In genomic region chr6:94158119-94158848, GRCm38 (mm10) we compare ENCODE assay signal across 18 mouse cellular contexts.
DNase-seq lines count a peak whose midpoint lies in the region; ATAC-seq and TF ChIP-seq lines count a peak whose summit lies in the region.
"Had no signal": no experiment of that assay in that cellular context is flagged by ENCODE, and none has a peak within 500 bp of the region (broad histone marks: within the 10 kb centered on the region; RNA-seq: fewer than 3 reads in every experiment).

No protein-coding gene starts in this region.

- H3K27ac ChIP-seq in forebrain, embryonic 15.5 days (replicated peaks): no peak overlapping the region
- H3K27ac ChIP-seq: hindbrain, embryonic 13.5 days had no signal

- no peak overlapping the region for H3K4me3 ChIP-seq in lung, adult 2 months (replicated peaks; ENCODE audit: extremely low read depth, low read depth, low read length)
- H3K4me3 ChIP-seq in forebrain, embryonic 15.5 days: no peak overlapping the region
- H3K4me3 ChIP-seq: hindbrain, embryonic 13.5 days had no signal

- H3K9me3 ChIP-seq in forebrain, embryonic 15.5 days: no peaks in the 10 kb centered on the region
- H3K9me3 ChIP-seq: hindbrain, embryonic 13.5 days had no signal

- no peak for ATAC-seq in forebrain, embryonic 15.5 days (replicated peaks)

- no peaks in the 10 kb centered on the region for H3K27me3 ChIP-seq in forebrain, embryonic 15.5 days
- H3K27me3 ChIP-seq: CH12.LX; hindbrain, embryonic 13.5 days had no signal

- no peak overlapping the region for H3K9ac ChIP-seq in forebrain, embryonic 15.5 days (replicated peaks)
- H3K9ac ChIP-seq: hindbrain, embryonic 13.5 days had no signal

- H3K4me2 ChIP-seq in forebrain, embryonic 15.5 days (replicated peaks): no peak overlapping the region
- H3K4me2 ChIP-seq: hindbrain, embryonic 13.5 days; midbrain, embryonic 11.5 days had no signal

- H3K4me1 ChIP-seq in lung, adult 2 months (ENCODE audit: control insufficient read depth, insufficient read depth, low read length): peaks cover 9% of the 10 kb centered on the region; the same call in 1 of the 2 replicates
- peaks cover 11% of the 10 kb centered on the region for H3K4me1 ChIP-seq in forebrain, embryonic 15.5 days

- 65% methylated on average over 3 of the region's 3 CpGs for WGBS in lung, adult 2 months
- 92% methylated on average over 3 of the region's 3 CpGs for WGBS in forebrain, embryonic 15.5 days

- TF ChIP-seq CTCF in lung, adult 2 months (IDR thresholded peaks at IDR 0.05; ENCODE audit: insufficient read depth, low read length): no peak

- H3K36me3 ChIP-seq in forebrain, embryonic 15.5 days: no peaks in the 10 kb centered on the region
- H3K36me3 ChIP-seq: hindbrain, embryonic 13.5 days had no signal

- TF ChIP-seq POLR2A in lung, adult 2 months (IDR thresholded peaks at IDR 0.05; ENCODE audit: borderline replicate concordance, extremely low read depth, low read depth, low read length): no peak

- peak; percentile 45 to 59 for DNase-seq in heart, adult 18-20 months
- no peak for DNase-seq in heart, adult 11 months
- peak; percentile 25 to 60 for DNase-seq in lung, adult 18-20 months
- DNase-seq in lung, adult 2 months: no peak
- peak; percentile 37 for DNase-seq in heart, postnatal 4 days
- DNase-seq in lung, postnatal 36 days: peak; percentile 52
- DNase-seq in thymus, postnatal 14 days: no peak
- DNase-seq: cerebellum, adult 8-10 months; embryo, embryonic 11 days; gastrocnemius, postnatal 14 days; kidney, adult 8-10 months; left cerebral cortex, postnatal 4 days; right cerebral cortex, adult 18-20 months; thymus, postnatal 4 days had no signal

Comparison
In these comparisons a context has a peak if more than half of its experiments do, and no peak if none do; other contexts are left out.
1. DNase-seq: peak in heart, adult 18-20 months (2 of 2), lung, adult 18-20 months (2 of 2), heart, postnatal 4 days (single experiment) and lung, postnatal 36 days (single experiment); none in heart, adult 11 months (single experiment), lung, adult 2 months (single experiment) and thymus, postnatal 14 days (single experiment).